Mouse (Mus musculus) urinary bladder, postnatal 4 days (tissue): Measurements from ENCODE around the gene Fndc5.

ENCODE experiments used
- DNase-seq, 2 experiments: peaks; one replicate each; pipeline ENCODE4 v3.0.0; 2021 to 2022; ENCODE audit warnings: low spot score in 2 of 2

The Fndc5 gene

DNA sequence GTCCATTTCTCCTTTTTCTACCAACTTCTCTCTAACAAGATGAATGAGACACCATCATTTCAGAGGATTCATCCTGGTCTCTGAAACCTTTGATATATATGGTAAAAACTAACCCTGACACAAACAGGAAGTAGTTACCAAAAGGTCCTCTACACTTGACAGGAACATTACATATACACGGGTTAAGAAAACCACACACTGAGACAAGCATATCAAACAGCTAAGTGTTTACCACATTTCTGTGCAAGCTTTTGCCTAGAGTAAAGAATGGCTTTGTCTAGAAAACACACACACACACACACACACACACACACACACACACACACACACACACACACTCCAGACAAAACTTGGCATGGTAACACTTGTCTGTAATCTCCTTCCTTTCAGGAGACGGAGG lies 9.6 kb downstream of the Fndc5 start:
- DNase-seq: no peak

DNA sequence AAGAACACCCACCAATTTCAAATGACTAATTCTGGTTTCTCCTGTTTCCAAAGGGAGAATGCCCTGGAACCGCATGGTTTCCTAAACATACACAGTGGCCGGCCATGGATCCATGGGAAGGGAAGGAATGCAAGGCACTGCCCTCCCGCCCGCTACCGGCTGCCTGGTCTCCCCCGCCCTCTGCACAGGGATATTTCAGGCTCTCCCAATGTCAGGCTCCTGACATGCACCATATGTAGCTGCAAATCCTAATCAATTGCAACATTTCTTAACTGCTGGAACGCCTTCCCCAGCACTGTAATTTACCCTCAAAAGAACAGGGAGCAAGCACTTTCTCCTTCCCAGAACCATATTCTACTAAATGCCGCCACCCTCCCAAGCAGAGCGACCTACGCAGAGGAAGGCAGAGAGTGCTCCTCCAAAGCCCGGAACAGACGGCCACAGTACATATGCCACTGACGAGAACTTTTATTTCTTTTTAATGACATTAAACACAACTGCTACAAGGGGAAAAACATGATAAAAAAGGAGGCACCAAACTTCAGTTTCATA lies 10.8 kb downstream of the Fndc5 start:
- no peak for DNase-seq

- DNase-seq: no peak
Observed at GRCm38 (mm10) chr4:129149321-129149720, 12.5 kb downstream of the Fndc5 start.

DNA sequence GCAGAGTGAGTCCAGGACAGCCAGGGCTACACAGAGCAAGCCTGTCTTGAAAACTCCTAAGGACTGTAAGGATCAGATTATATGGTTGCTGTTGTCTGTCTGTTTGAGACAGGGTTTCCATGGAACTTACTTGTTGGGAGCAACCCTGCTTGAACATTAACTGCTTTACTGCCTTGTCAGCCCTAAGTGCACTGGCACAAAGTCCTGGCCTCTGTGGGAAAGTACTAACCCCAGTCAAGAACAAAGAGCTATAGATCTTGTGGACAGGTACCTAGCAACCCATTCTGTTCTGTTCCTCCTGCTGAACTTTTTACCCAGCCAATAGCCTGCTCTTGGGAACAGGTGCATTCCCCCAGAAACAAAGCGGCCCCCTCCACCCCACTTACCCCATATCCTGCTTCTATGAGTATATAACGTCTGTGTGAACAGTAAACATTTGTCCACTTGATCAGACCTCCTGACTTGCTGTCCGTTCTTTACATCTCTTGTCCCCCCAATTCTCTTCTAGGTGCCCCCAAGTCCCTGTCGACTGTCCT lies 14.5 kb downstream of the Fndc5 start:
- DNase-seq: no peak

GRCm38 (mm10) chr4:129157541-129157940 lies 20.7 kb downstream of the Fndc5 start:
- DNase-seq: no peak

DNA sequence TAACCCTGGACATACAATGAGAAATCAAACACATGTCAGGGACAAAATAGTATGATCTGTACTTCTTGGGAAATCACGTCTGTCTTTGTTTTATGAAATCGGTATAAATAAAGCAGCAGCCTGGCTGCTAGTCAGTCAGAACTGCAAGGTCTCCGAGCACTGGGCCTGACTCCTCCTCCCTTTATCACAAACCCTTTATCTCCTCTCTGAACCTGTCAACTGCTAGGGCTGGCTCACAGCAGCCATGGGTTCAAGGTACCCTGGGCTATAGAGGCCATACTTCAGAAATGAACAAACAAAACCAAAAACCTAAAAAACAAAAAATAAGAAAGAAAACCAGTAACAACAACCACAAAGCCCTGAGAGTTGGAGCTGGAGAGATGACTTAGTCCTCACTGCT lies 21.8 kb downstream of the Fndc5 start:
- no peak for DNase-seq

- DNase-seq: no peak
Observed at GRCm38 (mm10) chr4:129161076-129161475, 24.3 kb downstream of the Fndc5 start.

DNA sequence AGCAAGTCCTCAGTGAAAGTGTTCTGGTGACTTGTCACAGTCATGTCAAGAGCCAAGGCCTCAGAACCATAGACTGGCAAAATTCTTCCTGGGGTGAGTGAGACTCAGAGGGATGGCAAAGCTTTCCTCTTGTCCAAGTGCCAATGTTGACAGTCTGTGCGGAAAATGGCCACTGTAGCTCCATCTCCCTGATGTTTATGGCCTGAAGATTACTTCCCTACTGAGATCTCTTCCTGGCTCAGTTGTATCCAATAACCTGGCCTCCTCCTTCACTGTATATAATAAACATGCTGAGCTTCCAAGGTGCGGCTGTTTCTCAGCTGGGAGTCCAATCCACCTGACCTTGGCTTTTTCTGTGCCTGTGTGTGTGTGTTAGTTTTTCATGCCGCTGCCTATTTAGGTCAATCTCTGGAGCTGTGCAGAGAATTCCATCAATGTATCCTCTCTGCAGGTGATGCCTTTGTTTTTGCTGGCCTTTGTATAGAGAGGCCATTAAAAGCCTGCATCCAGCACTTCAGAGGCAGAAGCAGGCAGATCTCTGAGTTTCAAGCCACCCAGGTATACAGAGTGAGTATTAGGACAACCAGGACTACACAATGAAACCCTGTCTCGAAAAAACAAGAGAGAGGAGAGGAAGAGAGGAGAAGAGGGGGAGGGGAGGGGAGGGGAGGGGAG lies 24.9 kb downstream of the Fndc5 start:
- no peak for DNase-seq

GRCm38 (mm10) chr4:129172529-129172928 lies 35.7 kb downstream of the Fndc5 start:
- no peak for DNase-seq

DNA sequence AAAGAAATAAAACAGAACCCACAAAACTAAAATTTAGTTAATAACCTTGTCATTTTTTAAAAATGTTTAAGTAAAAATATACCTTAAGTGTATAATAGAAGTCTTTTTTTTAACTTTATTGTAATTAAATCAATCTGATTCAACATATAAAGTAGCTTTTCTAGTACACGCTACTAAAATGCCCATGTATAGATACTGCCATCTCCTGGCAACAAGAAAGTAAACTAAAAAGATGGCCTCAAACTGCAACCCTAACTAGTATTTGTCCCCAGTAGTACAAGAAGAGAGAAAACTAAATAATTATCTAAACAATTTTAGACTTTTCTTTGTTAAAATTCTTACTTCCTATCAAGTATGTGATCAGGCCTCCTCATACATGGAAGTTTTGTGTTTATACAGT lies 42.8 kb downstream of the Fndc5 start:
- DNase-seq: no peak

DNA sequence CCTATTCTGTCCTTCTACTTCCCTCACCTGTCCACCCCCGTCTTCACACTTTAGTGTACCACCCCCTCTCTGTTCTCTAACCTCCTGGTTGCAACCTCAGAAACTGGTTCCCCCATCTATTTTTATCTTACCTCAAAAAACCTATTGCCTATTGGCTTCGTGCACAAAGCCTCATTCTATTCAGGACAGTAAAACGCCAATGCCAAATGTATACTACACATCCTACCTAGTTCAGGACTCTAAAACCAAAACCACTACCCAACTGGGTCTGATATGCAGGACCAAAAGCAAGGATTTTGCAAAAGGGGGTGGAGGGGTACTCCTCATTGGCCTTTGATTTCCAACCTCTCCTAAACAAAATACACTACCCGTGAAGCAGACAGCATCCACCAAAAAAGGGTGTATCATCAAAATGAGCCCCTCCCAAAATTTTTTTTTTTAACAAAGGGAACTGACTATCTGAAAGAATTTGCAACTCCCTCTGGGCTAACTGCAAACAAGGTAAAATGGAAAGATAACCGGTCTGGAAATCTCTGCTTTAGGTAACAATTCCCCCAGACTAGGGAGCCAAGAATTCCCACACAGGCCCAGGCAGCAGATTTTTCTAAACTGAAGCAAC lies 51.4 kb downstream of the Fndc5 start:
- DNase-seq: no peak

GRCm38 (mm10) chr4:129188803-129189541 lies 52.2 kb downstream of the Fndc5 start:
- DNase-seq: peak; percentile 63 to 66

DNA sequence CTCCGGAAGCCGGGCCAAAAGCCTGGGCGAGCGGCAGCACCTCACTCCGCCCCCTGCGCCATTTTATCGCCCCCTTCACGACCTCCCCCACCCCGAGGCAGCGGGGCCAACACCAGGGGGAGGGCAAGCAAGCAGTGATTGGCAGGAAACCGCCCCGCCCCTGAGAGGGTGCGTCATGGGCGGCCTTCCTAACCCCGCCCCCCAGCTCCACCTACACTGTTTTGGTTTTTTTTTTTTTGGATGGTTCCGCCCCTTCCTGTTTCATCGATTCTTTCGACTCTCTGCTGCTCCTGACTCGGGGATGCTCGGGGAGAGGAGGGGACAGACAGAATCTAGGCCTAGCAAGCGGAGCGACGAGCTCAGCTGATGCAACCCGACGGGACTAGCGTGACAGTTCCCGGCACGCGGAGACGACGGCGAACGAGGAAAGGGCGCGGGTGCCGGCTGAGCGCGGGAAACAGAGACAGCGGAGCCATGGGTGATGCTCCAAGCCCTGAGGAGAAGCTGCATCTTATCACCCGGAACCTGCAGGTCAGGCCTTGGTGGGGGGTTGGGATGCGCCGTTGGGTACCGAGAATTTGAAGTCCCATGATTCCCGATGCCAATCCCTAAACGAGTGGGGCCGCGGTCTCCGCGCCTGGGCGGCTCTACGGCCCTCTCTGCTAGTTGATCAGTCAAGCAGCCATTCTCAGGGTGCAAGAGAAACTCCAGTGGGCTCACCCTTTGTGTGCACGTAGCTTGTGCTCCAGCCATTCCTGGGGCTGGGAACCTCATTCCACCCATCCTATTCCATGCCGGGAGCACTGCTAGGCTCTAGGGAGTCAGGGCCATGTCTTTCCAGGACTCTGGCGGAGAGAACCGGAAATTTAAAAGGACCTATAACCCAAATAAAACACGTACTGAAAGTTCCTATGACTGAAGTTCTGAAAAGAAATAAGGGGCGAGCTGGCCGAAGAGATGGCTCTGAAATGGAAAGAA lies 53.0 kb downstream of the Fndc5 start, which contains the start of the genes S100pbp and Yars:
Gene S100pbp, minus strand, starts transcription at position 186 of the 978 bp plus-strand sequence.
Gene Yars, plus strand, starts transcription at position 219 of the 978 bp plus-strand sequence.
- peak; percentile 97 to 98 for DNase-seq

DNA sequence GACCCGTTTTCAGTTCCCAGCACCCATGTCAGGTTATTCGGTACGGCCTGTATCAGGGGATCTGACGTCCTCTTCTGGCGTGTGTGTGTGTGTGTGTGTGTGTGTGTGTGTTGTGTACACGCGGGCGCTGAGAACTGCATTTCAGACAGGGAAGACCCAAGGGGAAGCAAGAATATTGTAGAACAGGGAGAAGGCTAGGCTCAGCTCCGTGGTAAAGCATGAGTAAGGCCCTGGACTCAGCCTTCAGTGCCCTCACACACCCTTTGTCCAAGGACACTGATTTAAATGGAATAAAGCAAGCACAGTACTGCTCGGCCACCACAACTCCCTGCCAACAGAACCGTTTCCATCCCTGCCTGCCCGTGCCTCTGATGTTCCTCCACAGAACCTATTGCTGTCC lies 53.7 kb downstream of the Fndc5 start:
- peak in 1 of 2 experiments; percentile 55 for DNase-seq

- DNase-seq: peak in 1 of 2 experiments; percentile 22
Observed at GRCm38 (mm10) chr4:129191691-129192090, 54.9 kb downstream of the Fndc5 start.
